Mouse (Mus musculus): ENCODE measurements around the gene Camta1. TPM values are rescaled to one million over a fixed set of nuclear protein-coding genes. Genes with fewer than 3 reads are reported as not detected.

The Camta1 gene
- polyA plus RNA-seq, 1 experiment from 2014 or later = 106 TPM

- ATAC-seq (ENCODE audit: insufficient number of reproducible peaks, low FRiP score, low TSS enrichment, low read depth) (no peak), DNase-seq (ENCODE audit: low spot score) (no peak)
- WGBS = 47% methylated on average over 3 of the region's 3 CpGs
- no peaks in the 10 kb centered on the region for H3K4me1 ChIP-seq (ENCODE audit: control insufficient read depth, insufficient read depth, low read length)
- no peaks in the 10 kb centered on the region for H3K36me3 ChIP-seq (ENCODE audit: control insufficient read depth, insufficient read depth, low read length)
- H3K27me3 ChIP-seq (ENCODE audit: control insufficient read depth, insufficient read depth, low read length) = no peaks in the 10 kb centered on the region
- H3K9ac ChIP-seq (ENCODE audit: low read length) = no peak overlapping the region
- H3K27ac ChIP-seq (replicated peaks; ENCODE audit: low read depth, low read length) = no peak overlapping the region
- no peak overlapping the region for H3K4me2 ChIP-seq (ENCODE audit: low read depth, severe bottlenecking)
- no peak overlapping the region for H3K4me3 ChIP-seq (ENCODE audit: low read depth, low read length)
- no peaks in the 10 kb centered on the region for H3K9me3 ChIP-seq (ENCODE audit: control insufficient read depth, low read length)
These were observed 624.2 kb downstream of the Camta1 start for GRCm38 (mm10) chr4:151237501-151237900.

GRCm38 (mm10) chr4:151234981-151235380 is 626.7 kb downstream of the Camta1 start:
- WGBS = 87% methylated on average over 4 of the region's 4 CpGs
- Histone ChIP-seq H3K36me3 (ENCODE audit: control insufficient read depth, insufficient read depth, low read length) (no peaks in the 10 kb centered on the region), H3K9me3 (ENCODE audit: control insufficient read depth, low read length) (no peaks in the 10 kb centered on the region), H3K4me3 (ENCODE audit: low read depth, low read length) (no peak overlapping the region), H3K9ac (ENCODE audit: low read length) (no peak overlapping the region), H3K4me2 (ENCODE audit: low read depth, severe bottlenecking) (no peak overlapping the region), H3K27ac (replicated peaks; ENCODE audit: low read depth, low read length) (no peak overlapping the region), H3K4me1 (ENCODE audit: control insufficient read depth, insufficient read depth, low read length) (no peaks in the 10 kb centered on the region), H3K27me3 (ENCODE audit: control insufficient read depth, insufficient read depth, low read length) (no peaks in the 10 kb centered on the region)
- DNase-seq (ENCODE audit: low spot score) = no peak
- no peak for ATAC-seq (ENCODE audit: insufficient number of reproducible peaks, low FRiP score, low TSS enrichment, low read depth)

GRCm38 (mm10) chr4:151232028-151232427 is 629.6 kb downstream of the Camta1 start:
- WGBS = 78% methylated on average over 3 of the region's 3 CpGs

DNA sequence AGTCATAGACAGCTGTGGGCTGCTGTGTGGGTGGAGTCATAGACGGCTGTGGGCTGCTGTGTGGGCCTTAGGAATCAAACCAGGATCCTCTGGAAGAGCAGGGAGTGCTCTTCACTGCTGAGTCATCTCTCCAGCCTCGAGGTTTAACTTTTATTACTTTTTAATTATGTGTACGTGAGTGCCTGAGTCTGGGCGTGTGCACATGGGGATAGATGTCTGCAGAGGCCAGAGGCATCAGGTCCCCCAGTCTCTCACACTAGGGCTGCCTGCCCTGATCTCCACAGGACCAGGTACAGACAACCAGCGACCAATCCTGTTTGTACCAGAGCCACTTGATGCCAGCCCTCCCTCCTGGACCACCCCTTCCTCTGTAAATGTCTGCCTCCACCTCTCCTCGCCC is 632.6 kb downstream of the Camta1 start:
- peaks cover 6% of the 10 kb centered on the region for H3K4me1 ChIP-seq (ENCODE audit: control insufficient read depth, insufficient read depth, low read length)
- 32% methylated on average over 6 of the region's 6 CpGs for WGBS
- no peak overlapping the region for H3K4me2 ChIP-seq (ENCODE audit: low read depth, severe bottlenecking)
- no peak overlapping the region for H3K4me3 ChIP-seq (ENCODE audit: low read depth, low read length)
- H3K27me3 ChIP-seq (ENCODE audit: control insufficient read depth, insufficient read depth, low read length) = no peaks in the 10 kb centered on the region
- DNase-seq (ENCODE audit: low spot score) = no peak
- no peak overlapping the region for H3K9ac ChIP-seq (ENCODE audit: low read length)
- H3K36me3 ChIP-seq (ENCODE audit: control insufficient read depth, insufficient read depth, low read length) = no peaks in the 10 kb centered on the region
- H3K27ac ChIP-seq (replicated peaks; ENCODE audit: low read depth, low read length) = no peak overlapping the region
- no peaks in the 10 kb centered on the region for H3K9me3 ChIP-seq (ENCODE audit: control insufficient read depth, low read length)
- no peak for ATAC-seq (ENCODE audit: insufficient number of reproducible peaks, low FRiP score, low TSS enrichment, low read depth)

More at GRCm38 (mm10) chr4:151232028-151232427, 629.6 kb downstream of the Camta1 start:
- Histone ChIP-seq H3K4me3 (ENCODE audit: low read depth, low read length) (no peak overlapping the region), H3K4me2 (ENCODE audit: low read depth, severe bottlenecking) (no peak overlapping the region), H3K27me3 (ENCODE audit: control insufficient read depth, insufficient read depth, low read length) (no peaks in the 10 kb centered on the region), H3K9ac (ENCODE audit: low read length) (no peak overlapping the region), H3K27ac (replicated peaks; ENCODE audit: low read depth, low read length) (no peak overlapping the region), H3K4me1 (ENCODE audit: control insufficient read depth, insufficient read depth, low read length) (no peaks in the 10 kb centered on the region), H3K36me3 (ENCODE audit: control insufficient read depth, insufficient read depth, low read length) (no peaks in the 10 kb centered on the region), H3K9me3 (ENCODE audit: control insufficient read depth, low read length) (no peaks in the 10 kb centered on the region)
- DNase-seq (ENCODE audit: low spot score) (peak; percentile 36), ATAC-seq (ENCODE audit: insufficient number of reproducible peaks, low FRiP score, low TSS enrichment, low read depth) (no peak)

GRCm38 (mm10) chr4:151226496-151226895 is 635.2 kb downstream of the Camta1 start:
- no peak overlapping the region for H3K4me2 ChIP-seq (ENCODE audit: low read depth, severe bottlenecking)
- WGBS = 13% methylated on average over 9 of the region's 9 CpGs
- no peaks in the 10 kb centered on the region for H3K27me3 ChIP-seq (ENCODE audit: control insufficient read depth, insufficient read depth, low read length)
- no peak overlapping the region for H3K4me3 ChIP-seq (ENCODE audit: low read depth, low read length)
- ATAC-seq (ENCODE audit: insufficient number of reproducible peaks, low FRiP score, low TSS enrichment, low read depth) (no peak), DNase-seq (ENCODE audit: low spot score) (peak; percentile 39)
- no peak overlapping the region for H3K27ac ChIP-seq (replicated peaks; ENCODE audit: low read depth, low read length)
- H3K4me1 ChIP-seq (ENCODE audit: control insufficient read depth, insufficient read depth, low read length) = peaks cover 10% of the 10 kb centered on the region
- no peaks in the 10 kb centered on the region for H3K9me3 ChIP-seq (ENCODE audit: control insufficient read depth, low read length)
- H3K36me3 ChIP-seq (ENCODE audit: control insufficient read depth, insufficient read depth, low read length) = no peaks in the 10 kb centered on the region
- no peak overlapping the region for H3K9ac ChIP-seq (ENCODE audit: low read length)

DNA sequence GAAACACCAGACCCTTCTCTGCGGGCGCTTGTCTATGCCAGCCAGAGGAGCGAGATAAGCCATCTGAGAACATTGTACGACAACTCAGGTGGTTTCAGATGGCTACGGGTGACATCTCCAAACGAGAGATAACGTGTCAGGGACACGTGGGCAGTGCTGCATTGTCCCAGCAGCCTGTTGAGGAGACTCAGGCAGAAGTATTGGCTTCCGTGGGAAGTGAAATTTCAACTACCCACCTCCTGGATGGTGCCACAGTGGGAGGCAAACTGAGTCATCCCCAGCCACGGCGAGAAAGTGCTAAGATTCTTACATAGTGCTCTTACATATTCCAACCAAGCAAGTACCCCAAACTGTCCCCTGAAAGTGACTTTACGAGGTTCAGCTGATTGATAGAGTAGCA is 637.7 kb downstream of the Camta1 start:
- no peak overlapping the region for H3K4me3 ChIP-seq (ENCODE audit: low read depth, low read length)
- no peak overlapping the region for H3K27ac ChIP-seq (replicated peaks; ENCODE audit: low read depth, low read length)
- H3K9ac ChIP-seq (ENCODE audit: low read length) = no peak overlapping the region
- 81% methylated on average over 12 of the region's 12 CpGs for WGBS
- no peak for DNase-seq (ENCODE audit: low spot score)
- H3K4me1 ChIP-seq (ENCODE audit: control insufficient read depth, insufficient read depth, low read length) = peaks cover 10% of the 10 kb centered on the region
- ATAC-seq (ENCODE audit: insufficient number of reproducible peaks, low FRiP score, low TSS enrichment, low read depth) = no peak
- no peaks in the 10 kb centered on the region for H3K36me3 ChIP-seq (ENCODE audit: control insufficient read depth, insufficient read depth, low read length)
- H3K27me3 ChIP-seq (ENCODE audit: control insufficient read depth, insufficient read depth, low read length) = no peaks in the 10 kb centered on the region
- no peak overlapping the region for H3K4me2 ChIP-seq (ENCODE audit: low read depth, severe bottlenecking)
- H3K9me3 ChIP-seq (ENCODE audit: control insufficient read depth, low read length) = no peaks in the 10 kb centered on the region

DNA sequence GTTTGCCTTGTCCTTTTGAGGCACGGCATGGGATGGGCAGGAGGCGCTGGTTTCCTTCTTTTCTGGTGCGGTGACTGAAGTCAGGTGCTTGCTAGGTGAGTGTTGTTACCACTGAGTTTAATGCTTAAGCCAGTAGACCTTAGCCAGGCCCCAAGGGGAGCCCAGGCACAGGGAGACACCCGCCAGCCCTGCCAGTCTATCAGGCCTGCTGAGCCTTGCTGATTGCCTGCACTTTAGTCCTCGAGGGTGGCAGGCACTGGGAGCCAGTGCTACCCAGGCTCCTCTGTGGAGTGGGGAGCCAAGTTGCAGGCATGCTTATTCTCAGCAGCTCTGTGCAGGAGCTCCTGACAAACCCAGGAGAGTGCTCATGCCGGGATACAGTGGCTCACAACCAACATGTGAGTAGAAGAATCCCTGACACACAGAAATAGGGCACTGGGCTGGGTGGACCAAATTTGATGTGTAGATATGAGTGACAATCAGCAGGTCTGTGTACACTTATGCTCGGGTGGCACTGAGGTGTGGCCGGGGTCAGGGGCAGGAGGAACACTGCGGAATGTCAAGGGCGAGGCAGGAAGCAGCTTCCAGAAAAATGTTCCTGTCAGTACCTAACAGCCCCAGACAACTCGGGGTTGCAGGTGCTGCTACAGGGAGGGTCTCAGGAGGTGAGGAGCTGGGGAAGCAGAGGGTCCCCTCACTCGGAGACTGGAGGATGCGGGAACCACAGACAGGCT is 638.2 kb downstream of the Camta1 start:
- 69% methylated on average over 13 of the region's 13 CpGs for WGBS
- Histone ChIP-seq H3K27ac (replicated peaks; ENCODE audit: low read depth, low read length) (no peak overlapping the region), H3K9ac (ENCODE audit: low read length) (no peak overlapping the region), H3K27me3 (ENCODE audit: control insufficient read depth, insufficient read depth, low read length) (no peaks in the 10 kb centered on the region), H3K4me2 (ENCODE audit: low read depth, severe bottlenecking) (no peak overlapping the region), H3K9me3 (ENCODE audit: control insufficient read depth, low read length) (no peaks in the 10 kb centered on the region), H3K4me1 (ENCODE audit: control insufficient read depth, insufficient read depth, low read length) (peaks cover 10% of the 10 kb centered on the region), H3K4me3 (ENCODE audit: low read depth, low read length) (no peak overlapping the region), H3K36me3 (ENCODE audit: control insufficient read depth, insufficient read depth, low read length) (no peaks in the 10 kb centered on the region)
- no peak for DNase-seq (ENCODE audit: low spot score)
- ATAC-seq (ENCODE audit: insufficient number of reproducible peaks, low FRiP score, low TSS enrichment, low read depth) = no peak

DNA sequence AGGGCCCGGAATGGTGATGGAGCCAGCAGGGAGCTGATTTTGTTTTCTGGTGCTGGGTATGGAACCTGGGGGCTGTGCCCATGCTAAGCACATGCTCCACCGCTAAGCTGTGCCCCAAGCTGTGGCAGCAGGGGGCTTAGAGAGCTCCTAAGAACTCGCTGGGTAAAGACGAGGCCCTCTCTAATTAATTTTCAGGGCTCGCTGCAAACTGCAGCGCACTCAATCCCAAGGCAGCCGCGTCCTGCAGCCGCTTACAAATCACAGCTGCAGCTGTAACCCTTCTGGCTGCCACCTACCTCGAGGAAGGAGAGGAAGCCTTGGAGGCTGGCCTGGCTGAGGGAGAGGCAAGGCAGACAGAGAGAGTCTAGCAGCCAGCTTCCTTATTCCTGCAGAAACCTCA is 639.0 kb downstream of the Camta1 start:
- Histone ChIP-seq H3K27ac (replicated peaks; ENCODE audit: low read depth, low read length) (no peak overlapping the region), H3K4me1 (ENCODE audit: control insufficient read depth, insufficient read depth, low read length) (peaks cover 10% of the 10 kb centered on the region), H3K36me3 (ENCODE audit: control insufficient read depth, insufficient read depth, low read length) (no peaks in the 10 kb centered on the region), H3K4me2 (ENCODE audit: low read depth, severe bottlenecking) (no peak overlapping the region), H3K9me3 (ENCODE audit: control insufficient read depth, low read length) (no peaks in the 10 kb centered on the region), H3K27me3 (ENCODE audit: control insufficient read depth, insufficient read depth, low read length) (no peaks in the 10 kb centered on the region), H3K9ac (ENCODE audit: low read length) (no peak overlapping the region), H3K4me3 (ENCODE audit: low read depth, low read length) (no peak overlapping the region)
- ATAC-seq (ENCODE audit: insufficient number of reproducible peaks, low FRiP score, low TSS enrichment, low read depth) (no peak), DNase-seq (ENCODE audit: low spot score) (peak; percentile 45)
- 16% methylated on average over 10 of the region's 10 CpGs for WGBS

Measured in limb, embryonic 11.5 days (tissue).